In the genomic region with DNA sequence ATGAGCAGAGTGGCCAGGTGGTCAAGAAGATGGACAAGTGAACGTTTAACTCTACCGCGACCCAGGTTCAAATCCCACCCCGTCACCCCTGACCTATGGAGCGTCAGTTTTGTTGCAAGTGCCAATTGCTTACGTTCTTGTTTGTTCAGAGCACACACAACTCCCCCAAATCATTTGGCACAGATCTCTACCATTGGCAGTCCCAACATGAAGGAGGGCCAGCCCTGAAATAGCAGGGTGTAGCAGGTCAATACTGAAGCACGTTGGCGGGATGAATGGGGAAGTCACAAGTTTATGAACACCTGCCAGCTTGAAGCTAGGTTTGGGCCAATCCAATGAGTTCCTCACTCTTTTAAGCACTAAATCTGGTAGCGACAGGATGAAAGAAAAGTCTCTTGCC, we compare ENCODE assay signal across 16 mouse cellular contexts. TPM values are rescaled to one million over a fixed set of nuclear protein-coding genes. Genes with fewer than 3 reads are reported as not detected.
DNase-seq lines count a peak whose midpoint lies in the region; ATAC-seq and TF ChIP-seq lines count a peak whose summit lies in the region.
"Had no signal": no experiment of that assay in that cellular context is flagged by ENCODE, and none has a peak within 500 bp of the region (broad histone marks: within the 10 kb centered on the region; RNA-seq: fewer than 3 reads in every experiment).

No protein-coding gene starts in this region.

- no peak for TF ChIP-seq CTCF in liver, adult 2 months (IDR thresholded peaks at IDR 0.05; ENCODE audit: low read depth, low read length)
- TF ChIP-seq CTCF in left cerebral cortex, adult 2 months (IDR thresholded peaks at IDR 0.05), result no peak

- DNase-seq in adrenal gland, postnatal 14 days, result peak; percentile 31
- DNase-seq in adrenal gland, postnatal 4 days (ENCODE audit: low spot score in 2 of 2), result no peak
- peak; percentile 90 for DNase-seq in liver, adult 2 months (ENCODE audit: extremely low read depth, low read depth, low spot score)
- peak; percentile 35 for DNase-seq in ovary, postnatal 14 days (ENCODE audit: low spot score)
- DNase-seq in ovary, postnatal 36 days (ENCODE audit: low spot score), result no peak
- peak; percentile 37 for DNase-seq in lung, postnatal 36 days
- DNase-seq in left cerebral cortex, adult 2 months (ENCODE audit: extremely low spot score in 1 of 2, low spot score in 2 of 2), result no peak
- DNase-seq: cerebellum, postnatal 14 days; embryo, embryonic 11 days; kidney, adult 11 months; kidney, postnatal 10 days had no signal

- no peaks in the 10 kb centered on the region for H3K79me2 ChIP-seq in liver, adult 2 months (ENCODE audit: control insufficient read depth, insufficient read depth, low read length)

- peaks cover 6% of the 10 kb centered on the region for H3K4me1 ChIP-seq in liver, adult 2 months (ENCODE audit: control insufficient read depth, insufficient read depth, low read length)
- no peaks in the 10 kb centered on the region for H3K4me1 ChIP-seq in liver, embryonic 12.5 days

- no peak overlapping the region for H3K4me3 ChIP-seq in liver, adult 2 months (ENCODE audit: insufficient read depth, low read depth, low read length)
- H3K4me3 ChIP-seq in liver, embryonic 12.5 days, result no peak overlapping the region
- no peak overlapping the region for H3K4me3 ChIP-seq in left cerebral cortex, adult 2 months
- H3K4me3 ChIP-seq: embryonic facial prominence, embryonic 15.5 days; limb, embryonic 12.5 days had no signal

- WGBS in liver, adult 2 months, result 20% methylated on average over 9 of the region's 9 CpGs
- 75% methylated on average over 9 of the region's 9 CpGs for WGBS in liver, embryonic 12.5 days (ENCODE audit: insufficient replicate concordance)

- ATAC-seq in liver, embryonic 12.5 days, result no peak
- ATAC-seq: hindbrain, embryonic 16.5 days had no signal

- no peak overlapping the region for H3K9ac ChIP-seq in liver, adult 2 months (ENCODE audit: low read depth, low read length)
- no peak overlapping the region for H3K9ac ChIP-seq in liver, embryonic 12.5 days
- H3K9ac ChIP-seq: embryonic facial prominence, embryonic 15.5 days; limb, embryonic 12.5 days had no signal

- H3K36me3 ChIP-seq in liver, adult 2 months (ENCODE audit: control insufficient read depth, insufficient read depth, low read length), result no peaks in the 10 kb centered on the region
- peaks cover 5% of the 10 kb centered on the region for H3K36me3 ChIP-seq in liver, embryonic 12.5 days

- no peak overlapping the region for H3K4me2 ChIP-seq in liver, embryonic 12.5 days
- H3K4me2 ChIP-seq: embryonic facial prominence, embryonic 15.5 days; limb, embryonic 12.5 days had no signal

- H3K27me3 ChIP-seq in liver, adult 2 months (ENCODE audit: control insufficient read depth, insufficient read depth, low read length), result no peaks in the 10 kb centered on the region
- H3K27me3 ChIP-seq in liver, embryonic 12.5 days (replicated peaks), result no peaks in the 10 kb centered on the region
- H3K27me3 ChIP-seq: CH12.LX; embryonic facial prominence, embryonic 15.5 days; limb, embryonic 12.5 days had no signal

- intact Hi-C loops in left cerebral cortex, adult 2 months (cut with DNase I), result loop anchor here (5.0 kb wide), 1 partner anchor 43 kb away; no protein-coding TSS in a partner anchor

- no peak overlapping the region for H3K27ac ChIP-seq in liver, adult 2 months (replicated peaks; ENCODE audit: insufficient read depth, low read depth, low read length)
- no peak overlapping the region for H3K27ac ChIP-seq in liver, embryonic 12.5 days
- no peak overlapping the region for H3K27ac ChIP-seq in left cerebral cortex, adult 2 months
- H3K27ac ChIP-seq: embryonic facial prominence, embryonic 15.5 days; limb, embryonic 12.5 days had no signal

- no peaks in the 10 kb centered on the region for H3K9me3 ChIP-seq in liver, embryonic 12.5 days (replicated peaks)
- H3K9me3 ChIP-seq: embryonic facial prominence, embryonic 15.5 days; limb, embryonic 12.5 days had no signal

- no peak for TF ChIP-seq POLR2A in liver, adult 2 months (IDR thresholded peaks at IDR 0.05; ENCODE audit: extremely low read depth, insufficient read depth, low read length)

RNA-seq across cellular contexts. Expression of gene Zfp827, which starts 46.7 kb away (rescaled TPM):
- total RNA-seq in adrenal gland, postnatal 14 days (2021), result 15.3 and 17.1 TPM in 2 replicates
- 10 to 100 TPM; 28.6 to 32.0 TPM for total RNA-seq in adrenal gland, postnatal 4 days (2021)
- total RNA-seq in liver, adult 2 months (2014; rRNA removed), result 0.09 and 0.13 TPM in 2 replicates
- polyA plus RNA-seq in liver, adult 2 months (2012; rRNA removed), result 0.10 and 0.21 TPM in 2 replicates
- 1.0 and 1.3 TPM in 2 replicates for polyA plus RNA-seq in liver, embryonic 12.5 days (2016; fragmentation: Nextera tagmentation; extraction: Ambion mirVana)
- 10 to 100 TPM; 43.3 to 44.1 TPM for total RNA-seq in left cerebral cortex, adult 2 months (2021)

Comparison
In these comparisons a context has a peak if more than half of its experiments do, and no peak if none do; other contexts are left out.
1. DNase-seq: peak in adrenal gland, postnatal 14 days (single experiment), liver, adult 2 months (single experiment), ovary, postnatal 14 days (single experiment) and lung, postnatal 36 days (single experiment); none in adrenal gland, postnatal 4 days (0 of 2), ovary, postnatal 36 days (single experiment) and left cerebral cortex, adult 2 months (0 of 2).
2. RNA of gene Zfp827, which starts 46.7 kb away (total RNA-seq): 43.3 to 44.1 TPM in left cerebral cortex, adult 2 months, 28.6 to 32.0 TPM in adrenal gland, postnatal 4 days and 15.3 to 17.1 TPM in adrenal gland, postnatal 14 days; 0.09 to 0.13 TPM in liver, adult 2 months; every median in the first group is over 10 times any median in the second.